Mouse (Mus musculus) embryo, embryonic 10.5 days (tissue): ENCODE measurements around the gene Rnf182.

Experiments used
- DNase-seq: peaks from one replicate; pipeline ENCODE4 v3.0.0-alpha.2; 2015; ENCODE audit warnings: low spot score

Gene Rnf182

GRCm38 (mm10) chr13:43615577-43616254, at the start of gene Rnf182:
Rnf182 (plus strand) TSS chr13:43615710.
- DNase-seq = peak; percentile 92

- DNase-seq = no peak
These were observed 49.3 kb upstream of the Rnf182 start for GRCm38 (mm10) chr13:43566184-43566583.

GRCm38 (mm10) chr13:43567141-43567891, 48.2 kb upstream of the Rnf182 start:
- no peak for DNase-seq

- DNase-seq = no peak
These were observed 41.5 kb upstream of the Rnf182 start for GRCm38 (mm10) chr13:43573979-43574378.

DNA sequence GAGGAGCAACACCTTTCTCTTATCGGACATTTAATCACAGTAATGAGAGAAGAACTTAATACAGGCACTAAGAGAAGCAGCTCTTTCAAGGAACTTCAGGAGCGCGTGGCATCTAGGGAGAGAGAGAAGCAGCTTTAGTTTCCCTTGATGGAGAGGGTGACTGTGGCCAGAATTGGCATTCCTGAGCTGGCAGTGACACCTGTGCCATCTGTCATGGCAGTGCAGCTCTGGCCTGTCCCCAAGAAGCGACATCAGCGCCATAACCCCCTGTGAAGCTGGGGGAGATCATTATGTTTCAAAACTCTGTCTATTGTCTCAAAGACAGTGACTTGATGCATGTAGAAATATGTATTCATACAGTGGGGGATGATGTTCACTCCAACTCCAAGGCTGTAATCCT, 40.1 kb upstream of the Rnf182 start:
- no peak for DNase-seq

- no peak for DNase-seq
These were observed 38.3 kb upstream of the Rnf182 start for GRCm38 (mm10) chr13:43577254-43577653.

DNA sequence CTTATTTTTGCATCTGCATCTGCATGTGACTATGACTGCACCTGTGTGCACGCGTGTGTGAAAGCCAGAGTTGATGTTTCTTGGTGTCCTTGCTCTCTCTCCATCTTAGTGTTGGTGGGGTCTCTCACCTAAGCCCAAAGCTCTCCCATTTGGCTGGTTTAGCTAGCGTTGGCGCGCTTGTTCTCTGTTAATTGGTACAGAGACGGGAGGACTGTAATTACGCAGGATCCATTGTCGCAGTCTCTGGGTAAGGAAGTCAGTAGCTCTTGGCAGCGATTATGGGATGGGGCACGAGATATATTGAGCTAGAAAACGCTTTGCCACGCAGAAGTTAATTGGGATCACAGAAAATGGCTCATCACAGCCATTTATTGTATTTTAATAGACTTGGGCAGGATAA, 37.7 kb upstream of the Rnf182 start:
- DNase-seq = no peak

DNA sequence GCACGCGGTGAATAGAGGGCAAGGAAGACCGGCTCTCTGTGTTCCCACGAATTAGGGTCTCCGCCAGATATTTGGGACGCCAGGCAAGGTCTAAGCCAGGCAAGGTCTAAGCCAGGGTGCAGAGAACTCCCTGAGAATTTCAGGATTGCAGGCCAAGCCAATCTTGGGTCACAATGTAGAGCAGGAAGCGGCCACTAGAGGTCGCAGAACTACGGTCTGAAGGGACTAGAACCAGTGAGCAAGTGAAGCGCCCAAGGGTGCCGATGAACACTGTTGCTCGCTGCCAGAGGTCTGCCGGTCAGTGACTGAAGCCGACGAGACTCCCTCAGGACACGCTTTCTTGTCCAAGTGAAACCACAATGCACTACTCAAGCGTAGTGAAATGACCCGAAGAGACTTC, 35.8 kb upstream of the Rnf182 start:
- peak; percentile 73 for DNase-seq

DNA sequence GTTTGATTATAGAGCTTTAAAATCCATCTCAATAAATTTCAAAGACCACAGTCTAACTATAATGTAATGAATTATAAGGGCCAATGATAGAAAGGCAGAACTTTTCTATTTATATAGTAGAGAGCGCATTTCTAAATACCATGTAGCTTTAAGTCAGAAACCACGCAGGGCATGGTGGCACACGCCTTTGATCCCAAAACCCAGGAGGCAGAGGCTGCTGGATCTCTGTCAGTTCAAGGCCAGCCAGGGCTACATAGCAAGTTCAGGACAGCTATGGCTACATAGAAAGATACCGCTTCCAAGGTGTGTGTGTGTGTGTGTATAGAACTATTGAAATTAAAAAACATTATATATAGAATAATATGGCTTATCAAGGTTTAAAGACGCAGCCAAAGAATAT, 34.8 kb upstream of the Rnf182 start:
- DNase-seq = no peak

GRCm38 (mm10) chr13:43582961-43583360, 32.5 kb upstream of the Rnf182 start:
- peak; percentile 37 for DNase-seq

GRCm38 (mm10) chr13:43583504-43583903, 32.0 kb upstream of the Rnf182 start:
- no peak for DNase-seq

DNA sequence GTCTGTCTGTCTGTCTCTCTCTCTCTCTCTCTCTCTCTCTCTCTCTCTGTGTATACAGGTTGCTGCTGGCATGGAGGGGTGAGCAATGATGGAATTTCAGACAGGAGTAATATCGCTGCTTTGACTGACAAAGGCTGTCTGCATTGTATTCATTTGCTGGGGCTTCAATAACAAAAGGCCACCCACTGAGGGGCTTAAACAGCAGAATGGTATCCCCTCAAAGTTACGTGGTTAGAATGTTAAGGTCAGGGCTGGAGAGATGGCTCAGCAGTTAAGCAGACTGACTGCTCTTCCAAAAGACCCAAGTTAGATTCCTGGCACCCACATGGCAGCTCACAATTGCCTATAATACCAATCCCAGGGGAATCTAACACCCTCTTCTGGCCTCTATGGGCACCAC, 30.2 kb upstream of the Rnf182 start:
- DNase-seq = no peak

- no peak for DNase-seq
These were observed 28.5 kb upstream of the Rnf182 start for GRCm38 (mm10) chr13:43586966-43587365.

DNA sequence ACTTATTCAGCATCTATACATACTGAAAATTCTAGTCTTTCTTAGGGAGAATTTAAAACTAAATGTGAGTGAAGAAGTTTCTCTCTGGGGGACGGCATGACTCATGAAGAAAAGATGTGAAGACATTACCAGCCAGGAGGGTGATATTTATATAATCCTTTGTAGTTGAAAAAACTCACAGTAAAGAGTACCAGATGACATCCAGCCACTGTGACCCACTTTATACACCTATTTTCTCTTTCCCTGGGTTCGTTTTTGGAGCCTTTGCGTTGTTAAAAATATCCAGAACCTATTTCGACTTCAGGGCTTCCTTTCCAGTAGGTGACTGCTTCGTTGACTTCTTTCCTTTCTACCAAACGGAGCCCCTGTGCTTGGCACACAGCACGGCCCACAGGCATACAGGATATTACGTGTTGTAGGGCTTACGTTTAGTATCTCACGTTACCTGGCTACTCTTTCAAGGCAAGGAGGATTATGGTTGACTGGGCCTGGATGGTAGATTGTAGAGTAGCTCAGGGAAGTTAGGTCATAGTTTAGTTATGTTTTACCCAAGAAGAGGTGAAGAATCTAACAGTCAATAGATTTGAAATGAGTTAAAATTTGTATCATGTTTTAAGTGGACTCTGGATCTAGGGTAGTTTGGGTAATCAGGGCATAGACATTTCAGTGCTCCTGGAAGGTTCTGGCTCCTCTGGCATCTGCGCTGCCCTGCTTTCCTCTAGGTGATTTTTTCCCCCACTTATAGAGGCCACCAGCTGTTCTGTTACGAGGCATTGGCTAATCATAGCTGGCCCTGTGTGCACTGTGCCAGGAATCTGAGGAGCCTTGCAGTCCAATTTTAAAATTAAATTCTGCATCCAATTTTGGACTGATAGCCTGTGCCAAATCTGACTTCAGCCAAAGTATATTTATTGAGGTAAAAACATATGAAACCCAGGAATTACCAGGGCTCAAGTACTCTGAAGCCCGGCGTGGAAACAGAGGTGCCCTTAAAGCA, 27.4 kb upstream of the Rnf182 start:
- DNase-seq = no peak

- DNase-seq = no peak
These were observed 23.5 kb upstream of the Rnf182 start for GRCm38 (mm10) chr13:43591828-43592680.

GRCm38 (mm10) chr13:43592681-43593068, 22.8 kb upstream of the Rnf182 start:
- no peak for DNase-seq

DNA sequence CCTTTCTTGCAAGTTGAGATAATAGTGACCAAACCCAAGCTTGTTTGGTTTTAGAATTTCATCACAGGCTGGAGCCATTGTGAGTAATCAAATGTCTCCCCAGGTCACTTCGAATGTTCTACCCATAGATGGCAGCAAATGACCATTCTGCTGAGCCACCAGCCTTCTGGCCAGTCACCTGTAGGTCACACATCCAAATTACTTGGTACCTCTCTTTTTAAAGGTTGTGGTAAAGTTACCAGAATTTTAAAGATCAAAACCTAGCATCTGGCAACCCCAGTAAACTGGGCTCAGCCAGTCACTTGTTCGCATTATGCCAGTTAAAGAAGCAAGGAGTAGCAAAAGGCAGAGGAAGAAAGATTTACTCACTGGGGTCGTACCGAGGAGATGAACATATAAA, 19.6 kb upstream of the Rnf182 start:
- peak; percentile 80 for DNase-seq

- no peak for DNase-seq
These were observed 14.5 kb upstream of the Rnf182 start for GRCm38 (mm10) chr13:43600967-43601366.

DNA sequence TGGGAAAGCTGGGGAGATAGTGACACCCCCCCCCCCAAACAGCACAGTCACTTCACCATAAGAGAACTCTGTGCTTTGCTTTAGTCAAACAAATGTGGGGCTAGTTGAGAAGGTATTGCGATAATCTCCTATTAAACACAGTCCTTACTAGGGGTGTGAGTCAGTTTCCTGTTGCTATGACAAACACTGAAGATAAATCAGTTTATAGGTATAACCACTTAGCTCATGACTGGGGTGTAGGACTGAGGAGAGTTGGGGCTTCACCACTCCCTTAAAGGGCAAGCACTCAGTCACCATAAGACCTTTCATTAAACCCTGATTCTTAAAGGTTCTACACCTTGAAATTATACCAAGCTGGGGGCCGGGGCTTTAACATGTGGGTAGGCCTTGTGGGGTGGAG, 13.1 kb upstream of the Rnf182 start:
- no peak for DNase-seq

- no peak for DNase-seq
These were observed 12.5 kb upstream of the Rnf182 start for GRCm38 (mm10) chr13:43603042-43603441.

DNA sequence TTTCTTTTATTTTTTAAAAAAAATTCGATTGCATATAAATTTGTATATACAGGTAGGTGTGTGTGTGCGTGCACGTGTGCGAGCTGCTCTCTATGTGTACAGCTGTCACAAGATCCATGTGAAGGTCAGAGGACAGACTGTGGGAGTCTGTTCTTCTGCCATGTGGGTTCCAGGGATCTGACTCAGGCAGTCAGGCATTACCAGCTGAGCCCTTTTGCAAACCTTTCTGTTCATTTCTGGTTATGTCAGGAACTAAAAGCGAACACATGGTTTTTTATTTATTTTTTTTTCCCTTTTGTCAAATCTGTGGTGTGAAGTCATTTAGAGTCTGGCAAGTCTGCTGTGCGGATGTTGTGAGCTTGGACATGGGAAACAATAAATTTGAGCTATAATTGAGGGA, 6.7 kb upstream of the Rnf182 start:
- no peak for DNase-seq

- DNase-seq = no peak
These were observed 3.5 kb upstream of the Rnf182 start for GRCm38 (mm10) chr13:43612040-43612439.
